Mouse (Mus musculus) thymus, adult 2 months (tissue): ENCODE measurements around the gene Tdgf1.

Source experiments
- CTCF ChIP-seq: fragments of 200-500 bp; IDR thresholded peaks from 2 replicates; pipeline ENCODE4 v1.5.1; 2012; ENCODE audit warnings: mild to moderate bottlenecking, control low read depth, low read length, moderate library complexity, borderline replicate concordance; ENCODE audit not compliant: control insufficient read depth, poor library complexity, insufficient read depth; ENCODE audit errors: extremely low read depth
- POLR2A ChIP-seq: fragments of 200-500 bp; IDR thresholded peaks from 2 replicates; pipeline ENCODE4 v1.6.1; 2012; ENCODE audit warnings: mild to moderate bottlenecking, low read length, control low read depth, moderate library complexity; ENCODE audit not compliant: control insufficient read depth, poor library complexity, insufficient read depth; ENCODE audit errors: extremely low read depth

GRCm38 (mm10) chr9:110908631-110909016 is 37.3 kb downstream of the Tdgf1 start:
- no peak for TF ChIP-seq CTCF
- no peak for TF ChIP-seq POLR2A
